Mouse (Mus musculus) naive thymus-derived CD4-positive, alpha-beta T cell, adult 5 months (primary cell): ENCODE results near the gene Ms4a6c. TPM values are rescaled to one million over a fixed set of nuclear protein-coding genes. Genes with fewer than 3 reads are reported as not detected.

Experiments
- polyA plus RNA-seq: library from polyadenylated mRNA; unstranded; fragments of 100-300 nt; shearing (Covaris generic); gene quantifications from one replicate; pipeline ENCODE4 v1.2.1, GENCODE M21; 2017

The Ms4a6c gene
- polyA plus RNA-seq = 9.9 TPM

DNA sequence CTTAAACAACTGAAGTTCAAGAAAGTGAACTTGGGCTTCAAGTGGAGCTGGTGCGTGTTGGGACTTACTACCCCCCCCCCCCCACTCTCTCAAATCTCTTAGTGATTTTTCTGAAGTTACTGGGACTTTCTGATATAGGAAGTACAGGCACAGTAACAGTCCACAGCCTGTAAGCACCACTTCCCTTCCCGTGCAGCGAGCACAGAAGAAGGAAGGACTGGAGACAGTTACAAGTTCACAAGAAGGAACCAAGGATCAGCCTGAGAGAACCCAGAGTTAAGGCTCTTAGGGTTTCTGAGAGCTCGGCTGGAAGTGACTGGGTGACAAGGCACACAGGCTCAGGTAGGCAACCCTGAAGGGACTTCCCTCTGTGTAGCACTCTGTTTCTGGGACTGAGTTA is at the start of gene Ms4a6c:
Ms4a6c (plus strand) TSS at position 152 of the 400 bp plus-strand sequence.

DNA sequence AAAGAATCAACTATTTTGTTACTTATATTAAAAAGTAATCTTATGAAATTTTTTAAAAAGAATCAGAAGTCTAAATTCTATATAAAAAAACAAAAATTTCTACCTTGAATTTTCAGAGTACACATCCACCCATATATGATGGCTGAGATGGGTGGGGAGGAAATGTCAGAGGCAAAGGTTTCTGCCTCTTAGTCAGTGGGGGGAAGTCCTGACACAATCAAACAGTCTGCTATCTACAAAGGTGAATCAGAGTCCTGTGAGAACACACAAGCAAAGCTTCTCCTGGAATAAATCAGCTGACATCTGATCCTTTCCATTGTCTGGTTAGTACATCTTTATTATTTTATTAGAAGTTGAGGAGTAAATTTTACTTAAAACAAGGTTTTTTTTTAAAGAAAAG is 25.8 kb upstream of the Ms4a6c start, which contains the start of gene Ms4a4b:
Ms4a4b (plus strand) TSS at position 216 of the 400 bp plus-strand sequence.

DNA sequence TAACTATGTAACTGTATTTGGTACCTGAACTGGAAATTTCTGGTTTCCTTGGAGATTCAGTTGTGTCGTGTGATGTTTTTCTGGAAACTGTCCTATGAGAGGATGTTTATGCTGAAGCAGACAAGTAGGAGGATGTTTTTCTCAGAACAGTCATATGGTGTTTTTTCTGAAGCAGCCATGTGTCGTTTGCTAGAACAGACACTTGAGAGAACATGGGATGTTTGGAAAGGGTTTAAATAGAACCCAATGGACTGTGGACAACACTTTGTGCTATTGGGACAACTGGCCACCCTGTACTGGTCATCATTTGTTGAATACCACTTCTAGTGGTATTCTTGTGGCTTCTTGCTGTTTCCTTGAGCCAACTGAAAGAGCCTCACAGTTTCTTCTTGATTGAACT is 16.6 kb downstream of the Ms4a6c start, which contains the start of gene Gm8369:
Gm8369 (plus strand) TSS at position 193 of the 400 bp plus-strand sequence.

DNA sequence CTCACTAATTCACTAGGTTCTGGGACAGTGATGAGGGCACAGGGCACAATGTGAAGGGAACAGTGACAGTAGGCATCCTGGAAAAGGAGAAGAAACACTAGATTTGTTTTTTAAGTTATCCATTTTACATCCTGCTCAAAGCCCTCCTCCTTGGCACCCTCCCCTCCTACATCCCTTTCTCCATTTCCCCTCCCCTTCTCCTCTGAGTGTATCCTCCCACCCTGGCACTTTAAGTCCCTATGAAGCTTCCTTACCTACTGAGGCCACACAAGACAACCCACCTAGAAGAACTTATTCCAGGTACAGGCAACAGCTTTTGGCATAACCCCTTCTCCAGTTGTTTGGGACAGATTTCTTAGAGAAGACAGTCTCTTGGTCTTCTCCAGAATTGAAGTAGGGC is 47.1 kb downstream of the Ms4a6c start, which contains the start of gene Ms4a6b:
Ms4a6b (plus strand) TSS at position 267 of the 400 bp plus-strand sequence.

Other genes starting within 250 kb of the Ms4a6c start
- not detected for gene Ms4a12, start 236.9 kb upstream of the Ms4a6c start, polyA plus RNA-seq
- not detected for gene Ms4a1, start 203.1 kb upstream of the Ms4a6c start, polyA plus RNA-seq
- gene Ms4a5, start 185.5 kb upstream of the Ms4a6c start, polyA plus RNA-seq = not detected
- gene Ms4a14, start 154.9 kb upstream of the Ms4a6c start, polyA plus RNA-seq = not detected
- not detected for gene Ms4a7, start 133.2 kb upstream of the Ms4a6c start, polyA plus RNA-seq
- gene Ms4a4a, start 93.8 kb upstream of the Ms4a6c start, polyA plus RNA-seq = 1.6 TPM
- 21.3 TPM for gene Ms4a4c, start 64.6 kb upstream of the Ms4a6c start, polyA plus RNA-seq
- gene Ms4a4b, start 25.8 kb upstream of the Ms4a6c start, polyA plus RNA-seq = 1,590 TPM
- gene Gm8369, start 16.6 kb downstream of the Ms4a6c start, polyA plus RNA-seq = 643 TPM
- gene Ms4a6b, start 47.1 kb downstream of the Ms4a6c start, polyA plus RNA-seq = 637 TPM
- gene Ms4a4d, start 67.4 kb downstream of the Ms4a6c start, polyA plus RNA-seq = 1.7 TPM
- 2.8 TPM for gene Ms4a6d, start 135.5 kb downstream of the Ms4a6c start, polyA plus RNA-seq
- not detected for gene Ms4a2, start 154.4 kb downstream of the Ms4a6c start, polyA plus RNA-seq
- not detected for gene Ms4a3, start 171.5 kb downstream of the Ms4a6c start, polyA plus RNA-seq
- gene Oosp2, start 191.2 kb downstream of the Ms4a6c start, polyA plus RNA-seq = not detected
- not detected for gene Oosp1, start 221.8 kb downstream of the Ms4a6c start, polyA plus RNA-seq
- not detected for gene Oosp3, start 227.7 kb downstream of the Ms4a6c start, polyA plus RNA-seq